20 mouse cellular contexts compared by ENCODE assay signal in the genomic region with DNA sequence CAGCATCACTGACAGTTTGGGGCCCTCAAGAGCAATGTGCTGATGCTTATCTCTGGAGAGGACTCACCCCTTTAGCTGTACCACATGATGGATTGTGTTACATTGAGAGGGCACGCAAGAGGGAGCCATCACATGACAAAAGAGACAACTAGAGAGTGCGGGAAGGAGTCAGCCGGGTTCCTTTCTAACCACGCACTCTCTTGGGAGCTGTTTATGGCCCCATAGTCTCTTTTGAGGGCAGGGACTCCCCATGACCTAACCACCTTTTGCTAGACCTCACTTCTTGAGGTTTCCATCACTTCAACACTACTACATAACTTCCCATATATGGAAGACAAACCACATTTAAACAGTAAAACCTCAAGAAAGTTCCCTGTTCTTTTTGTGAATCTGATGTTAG.
"Had no signal": no experiment of that assay in that cellular context is flagged by ENCODE, and none has a peak within 500 bp of the region (broad histone marks: within the 10 kb centered on the region; RNA-seq: fewer than 3 reads in every experiment).

No protein-coding gene starts in this region.

- H3K36me3 ChIP-seq: lung, embryonic 15.5 days; midbrain, embryonic 13.5 days; midbrain, embryonic 15.5 days; neural tube, embryonic 13.5 days; neural tube, embryonic 15.5 days; stomach, embryonic 15.5 days had no signal

- H3K9ac ChIP-seq: liver, postnatal 0 days; lung, embryonic 15.5 days; midbrain, embryonic 13.5 days; midbrain, embryonic 15.5 days; neural tube, embryonic 13.5 days; neural tube, embryonic 15.5 days; stomach, embryonic 15.5 days had no signal

- H3K4me2 ChIP-seq: lung, embryonic 15.5 days; midbrain, embryonic 11.5 days; midbrain, embryonic 13.5 days; midbrain, embryonic 15.5 days; neural tube, embryonic 13.5 days; neural tube, embryonic 15.5 days; stomach, embryonic 15.5 days had no signal

- H3K4me3 ChIP-seq: lung, embryonic 15.5 days; megakaryocyte, embryonic 14.5 days; midbrain, embryonic 13.5 days; midbrain, embryonic 15.5 days; myocyte; neural tube, embryonic 13.5 days; neural tube, embryonic 15.5 days; stomach, embryonic 15.5 days had no signal

- H3K9me3 ChIP-seq: lung, embryonic 15.5 days; midbrain, embryonic 13.5 days; midbrain, embryonic 15.5 days; neural tube, embryonic 13.5 days; neural tube, embryonic 15.5 days; stomach, embryonic 15.5 days had no signal

- H3K27ac ChIP-seq: lung, embryonic 15.5 days; macrophage; midbrain, embryonic 13.5 days; midbrain, embryonic 15.5 days; neural tube, embryonic 13.5 days; neural tube, embryonic 15.5 days; stomach, embryonic 15.5 days had no signal

- H3K4me1 ChIP-seq: megakaryocyte, embryonic 14.5 days had no signal

- DNase-seq: liver, postnatal 0 days; lung, adult 2 months; lung, postnatal 14 days; lung, postnatal 36 days; retina, postnatal 1 day; right cerebral cortex, postnatal 14 days; thymus, adult 18-20 months; thymus, postnatal 14 days; thymus, postnatal 36 days had no signal

- ATAC-seq: liver, postnatal 0 days; lung, postnatal 0 days; midbrain, embryonic 13.5 days; midbrain, embryonic 15.5 days had no signal
